Mouse (Mus musculus): Measurements from ENCODE around the gene Dph1. TPM values are rescaled to one million over a fixed set of nuclear protein-coding genes. Genes with fewer than 3 reads are reported as not detected.
"Not testable (repeated sequence)": the region's sequence is repeated elsewhere in the genome, so short reads cannot be mapped to it uniquely, and the experiment has no call there.

The Dph1 gene
- polyA plus RNA-seq, 1 experiment from 2014 or later, result 14.0 TPM

DNA sequence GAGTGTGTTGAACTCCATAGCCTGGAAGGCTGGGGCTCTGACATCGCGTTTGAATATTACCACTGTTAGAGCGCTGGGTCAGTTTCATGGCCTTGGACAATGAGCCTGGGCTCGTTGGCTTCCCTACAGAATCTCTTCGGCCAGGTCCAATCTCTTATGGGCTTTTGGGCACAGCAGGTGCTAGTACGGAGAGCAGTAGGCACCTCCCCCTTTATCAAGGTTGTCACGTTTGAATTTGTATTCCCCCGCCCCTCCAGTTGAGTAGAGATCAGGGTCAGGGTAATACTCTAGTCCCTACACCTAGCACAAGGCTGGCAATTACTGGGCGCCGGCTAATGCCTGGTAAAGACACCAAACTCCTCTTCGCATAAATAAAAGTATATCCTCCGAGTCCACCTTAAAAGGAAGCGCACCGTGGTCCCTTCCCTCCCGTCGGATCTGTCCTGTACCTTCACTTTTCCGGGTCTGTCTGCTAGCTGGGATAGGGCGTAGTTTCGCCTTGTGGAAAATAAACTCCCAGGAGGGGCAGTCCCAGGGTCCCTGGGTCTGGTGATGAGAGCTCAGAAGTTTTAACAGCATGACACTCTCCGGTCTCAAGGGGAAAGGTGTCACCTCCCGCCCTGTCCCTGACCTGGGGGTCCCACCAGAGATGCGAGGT, 1.2 kb downstream of the Dph1 start:
- no peaks in the 10 kb centered on the region for H3K9me3 ChIP-seq (replicated peaks; ENCODE audit: control insufficient read depth, low read length, poor library complexity, severe bottlenecking)
- H3K27ac ChIP-seq (ENCODE audit: low read length), result no peak overlapping the region
- WGBS, result under 1% methylated on average over 22 of the region's 22 CpGs
- no peaks in the 10 kb centered on the region for H3K27me3 ChIP-seq (ENCODE audit: control insufficient read depth, insufficient read depth, low read depth, low read length)
- H3K4me1 ChIP-seq (ENCODE audit: control insufficient read depth, insufficient read depth, low read length), result peaks cover 12% of the 10 kb centered on the region
- peak overlapping the region; percentile 79 for H3K4me2 ChIP-seq (ENCODE audit: low read length)
- peak; percentile 5; the same call in 1 of the 2 replicates for ATAC-seq
- peak overlapping the region; percentile 70 for H3K4me3 ChIP-seq (ENCODE audit: low read depth, low read length)
- H3K36me3 ChIP-seq (ENCODE audit: control insufficient read depth, insufficient read depth, low read length), result no peaks in the 10 kb centered on the region
- peak overlapping the region; percentile 67 for H3K9ac ChIP-seq (ENCODE audit: low read depth, low read length)

DNA sequence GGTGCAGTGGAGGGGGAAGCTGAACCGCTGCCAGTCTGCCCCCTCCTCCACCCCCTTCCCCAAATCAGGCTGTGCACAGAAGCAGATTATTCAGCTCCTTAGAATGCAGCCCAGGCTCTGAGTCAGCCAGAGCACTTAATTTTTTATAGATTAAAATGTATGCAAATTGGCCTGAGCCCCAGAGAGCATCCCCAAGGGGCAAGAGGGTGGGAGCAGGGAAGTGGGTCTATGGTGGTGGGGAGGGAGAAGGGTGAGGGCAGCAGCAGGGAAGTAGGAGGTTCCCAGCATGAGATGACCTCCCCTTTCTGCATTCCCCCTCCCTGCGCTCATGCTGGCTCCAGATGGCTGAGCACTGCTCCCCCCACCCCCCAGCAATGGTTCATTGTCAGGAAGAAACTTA, 6.1 kb downstream of the Dph1 start:
- Histone ChIP-seq H3K27me3 (ENCODE audit: control insufficient read depth, insufficient read depth, low read depth, low read length) (no peaks in the 10 kb centered on the region), H3K4me1 (ENCODE audit: control insufficient read depth, insufficient read depth, low read length) (peaks cover 9% of the 10 kb centered on the region), H3K4me3 (ENCODE audit: low read depth, low read length) (no peak overlapping the region), H3K27ac (ENCODE audit: low read length) (no peak overlapping the region; the same call in 1 of the 2 replicates), H3K36me3 (ENCODE audit: control insufficient read depth, insufficient read depth, low read length) (peaks cover 2% of the 10 kb centered on the region; the same call in 1 of the 2 replicates), H3K4me2 (ENCODE audit: low read length) (no peak overlapping the region), H3K9ac (ENCODE audit: low read depth, low read length) (peak overlapping the region; percentile 12; the same call in 1 of the 2 replicates), H3K9me3 (replicated peaks; ENCODE audit: control insufficient read depth, low read length, poor library complexity, severe bottlenecking) (no peaks in the 10 kb centered on the region)
- 34% methylated on average over 2 of the region's 2 CpGs for WGBS
- ATAC-seq, result no peak

DNA sequence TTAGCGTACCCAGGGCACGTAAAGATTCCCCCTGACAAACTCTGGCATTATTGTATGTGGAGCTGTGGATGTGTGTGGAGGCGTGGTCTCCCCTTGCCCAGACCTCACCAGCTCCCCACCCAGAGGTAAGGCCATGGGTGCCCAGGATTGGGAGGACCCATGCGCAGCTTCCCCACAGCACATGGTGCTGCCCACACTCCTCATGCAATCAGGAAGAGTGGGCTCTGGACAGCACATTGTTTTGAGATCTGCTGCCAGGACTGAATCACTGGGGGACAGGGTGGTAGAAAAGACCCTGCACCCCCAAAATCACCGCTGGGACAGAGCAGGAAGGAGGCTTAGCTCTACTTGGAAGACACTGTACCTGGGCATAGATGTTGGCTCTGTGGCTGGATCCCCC, 6.5 kb downstream of the Dph1 start:
- 88% methylated on average over 5 of the region's 5 CpGs for WGBS
- Histone ChIP-seq H3K4me3 (ENCODE audit: low read depth, low read length) (no peak overlapping the region), H3K36me3 (ENCODE audit: control insufficient read depth, insufficient read depth, low read length) (peaks cover 2% of the 10 kb centered on the region; the same call in 1 of the 2 replicates), H3K9ac (ENCODE audit: low read depth, low read length) (peak overlapping the region; percentile 12; the same call in 1 of the 2 replicates), H3K4me2 (ENCODE audit: low read length) (no peak overlapping the region), H3K27ac (ENCODE audit: low read length) (no peak overlapping the region; the same call in 1 of the 2 replicates), H3K9me3 (replicated peaks; ENCODE audit: control insufficient read depth, low read length, poor library complexity, severe bottlenecking) (no peaks in the 10 kb centered on the region), H3K4me1 (ENCODE audit: control insufficient read depth, insufficient read depth, low read length) (peaks cover 6% of the 10 kb centered on the region), H3K27me3 (ENCODE audit: control insufficient read depth, insufficient read depth, low read depth, low read length) (no peaks in the 10 kb centered on the region)
- no peak for ATAC-seq

DNA sequence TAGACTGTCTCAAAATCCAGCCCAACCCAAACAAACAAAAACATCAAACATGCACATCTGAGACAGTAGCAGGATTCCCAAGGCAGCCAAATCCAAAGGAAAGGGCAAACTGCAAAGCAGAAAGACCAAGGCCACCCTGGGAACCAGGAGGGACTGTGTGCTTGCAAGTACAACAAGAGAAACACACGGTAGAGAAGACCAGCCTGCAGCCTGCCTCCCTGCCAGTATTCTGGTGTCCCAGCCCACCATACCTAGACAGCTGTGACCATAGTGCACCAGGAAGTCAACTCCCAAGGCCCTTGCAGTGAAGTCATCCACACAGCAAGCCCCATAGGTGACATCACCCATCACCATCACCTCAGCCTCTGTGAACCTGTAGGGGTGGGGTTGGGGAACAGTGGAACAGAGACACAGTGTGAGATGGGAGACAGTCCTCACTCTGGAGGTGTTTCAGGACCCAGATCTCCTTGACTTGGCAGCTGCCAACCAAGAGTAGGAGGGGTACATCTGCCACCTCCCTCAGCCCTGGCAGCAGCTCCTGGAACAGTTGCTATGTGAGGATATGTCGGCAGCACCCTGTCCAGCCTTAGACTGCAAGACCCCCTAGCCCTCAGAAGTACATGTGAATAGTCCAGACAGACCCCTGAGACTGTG, 7.0 kb downstream of the Dph1 start:
- Histone ChIP-seq H3K36me3 (ENCODE audit: control insufficient read depth, insufficient read depth, low read length) (peaks cover 2% of the 10 kb centered on the region; the same call in 1 of the 2 replicates), H3K27me3 (ENCODE audit: control insufficient read depth, insufficient read depth, low read depth, low read length) (no peaks in the 10 kb centered on the region), H3K4me3 (ENCODE audit: low read depth, low read length) (no peak overlapping the region), H3K4me1 (ENCODE audit: control insufficient read depth, insufficient read depth, low read length) (peaks cover 4% of the 10 kb centered on the region), H3K27ac (ENCODE audit: low read length) (no peak overlapping the region), H3K9me3 (replicated peaks; ENCODE audit: control insufficient read depth, low read length, poor library complexity, severe bottlenecking) (no peaks in the 10 kb centered on the region), H3K4me2 (ENCODE audit: low read length) (no peak overlapping the region), H3K9ac (ENCODE audit: low read depth, low read length) (no peak overlapping the region)
- 77% methylated on average over 2 of the region's 2 CpGs for WGBS
- ATAC-seq, result no peak

DNA sequence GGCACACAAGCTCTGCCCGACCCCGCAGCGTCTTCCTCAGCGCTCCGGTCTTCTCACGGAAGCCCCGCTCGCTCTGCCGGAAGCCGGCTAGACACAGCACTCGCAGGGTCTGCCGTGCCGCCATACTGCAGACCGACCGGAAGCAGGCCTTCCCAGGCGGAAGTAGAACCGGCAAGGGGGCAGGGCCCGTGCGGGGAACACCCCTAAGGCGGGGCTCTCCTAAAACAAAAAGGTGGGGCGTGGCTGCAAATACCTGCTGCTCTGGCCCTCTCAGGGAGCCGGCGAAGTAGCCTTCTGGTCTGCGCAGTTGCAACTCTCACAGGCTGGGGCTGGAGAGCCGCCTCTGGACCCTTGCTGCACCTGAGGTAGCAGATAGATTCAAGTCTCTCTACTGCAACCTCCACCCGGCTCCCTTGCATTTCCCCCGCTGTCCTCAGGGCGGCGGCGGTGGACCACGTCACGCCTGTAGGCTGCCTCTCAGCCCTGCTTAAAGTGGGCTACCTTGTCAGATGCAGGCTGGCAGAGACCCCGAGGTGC, 12.3 kb downstream of the Dph1 start, which contains the start of gene Ovca2:
Ovca2 (minus strand) TSS at position 164 of the 537 bp plus-strand sequence.
- Histone ChIP-seq H3K36me3 (ENCODE audit: control insufficient read depth, insufficient read depth, low read length) (peaks cover 2% of the 10 kb centered on the region; the same call in 1 of the 2 replicates), H3K4me1 (ENCODE audit: control insufficient read depth, insufficient read depth, low read length) (peaks cover 19% of the 10 kb centered on the region), H3K4me3 (ENCODE audit: low read depth, low read length) (peak within 1 kb of the TSS; percentile 73), H3K4me2 (ENCODE audit: low read length) (peak within 1 kb of the TSS; percentile 97), H3K9me3 (replicated peaks; ENCODE audit: control insufficient read depth, low read length, poor library complexity, severe bottlenecking) (no peaks in the 10 kb centered on the region), H3K9ac (ENCODE audit: low read depth, low read length) (peak within 1 kb of the TSS; percentile 82), H3K27me3 (ENCODE audit: control insufficient read depth, insufficient read depth, low read depth, low read length) (peaks cover 4% of the 10 kb centered on the region; the same call in 1 of the 2 replicates), H3K27ac (ENCODE audit: low read length) (peak within 1 kb of the TSS; percentile 94)
- ATAC-seq, result peak; percentile 96
- 0% methylated on average over 31 of the region's 33 CpGs for WGBS

DNA sequence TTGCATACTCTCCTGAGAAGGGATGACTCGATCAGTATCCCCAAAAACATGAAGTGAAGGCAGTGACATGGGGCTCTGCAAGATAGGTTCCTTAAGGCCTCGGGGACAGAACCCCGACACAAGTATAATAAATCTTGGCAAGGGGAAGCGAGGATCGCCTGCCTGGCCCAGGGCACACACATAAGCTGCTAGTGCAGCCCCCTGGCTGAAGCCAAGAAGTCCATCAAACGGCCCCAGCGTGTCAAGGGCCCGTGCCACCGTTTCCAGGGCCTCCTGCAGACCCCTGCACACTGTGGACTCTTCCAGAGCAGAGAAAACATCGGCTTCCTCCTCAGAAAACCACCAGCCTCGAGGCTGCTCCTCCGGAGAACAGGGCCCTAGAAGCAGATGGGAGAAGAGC, 13.0 kb downstream of the Dph1 start:
- WGBS, result 55% methylated on average over 12 of the region's 12 CpGs

DNA sequence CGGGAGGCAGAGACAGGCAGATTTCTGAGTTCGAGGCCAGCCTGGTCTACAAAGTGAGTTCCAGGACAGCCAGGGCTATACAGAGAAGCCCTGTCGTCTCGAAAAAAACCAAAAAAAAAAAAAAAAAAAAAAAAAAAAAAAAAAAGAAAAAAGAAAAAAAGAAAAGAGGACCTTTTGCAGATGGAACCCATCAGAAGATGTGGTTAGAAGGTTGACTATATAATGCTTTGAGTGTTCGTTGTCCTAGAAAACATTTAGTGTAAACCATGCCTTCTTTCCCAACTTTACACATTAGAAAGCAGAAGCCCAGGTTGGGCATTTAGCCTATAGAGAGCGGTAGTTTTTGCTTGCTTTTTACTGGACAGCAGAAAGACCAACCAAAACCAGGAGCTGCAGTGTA, 16.5 kb downstream of the Dph1 start:
- 74% methylated on average over 6 of the region's 6 CpGs for WGBS
- not testable (repeated sequence) for H3K9ac ChIP-seq (ENCODE audit: low read depth, low read length); H3K9me3 ChIP-seq (replicated peaks; ENCODE audit: control insufficient read depth, low read length, poor library complexity, severe bottlenecking); H3K27me3 ChIP-seq (ENCODE audit: control insufficient read depth, insufficient read depth, low read depth, low read length); ATAC-seq; H3K36me3 ChIP-seq (ENCODE audit: control insufficient read depth, insufficient read depth, low read length); H3K4me3 ChIP-seq (ENCODE audit: low read depth, low read length); H3K27ac ChIP-seq (ENCODE audit: low read length); H3K4me2 ChIP-seq (ENCODE audit: low read length)
- H3K4me1 ChIP-seq (ENCODE audit: control insufficient read depth, insufficient read depth, low read length), result peaks cover 29% of the 10 kb centered on the region

More for the DNA sequence above, 13.0 kb downstream of the Dph1 start:
- H3K9me3 ChIP-seq (replicated peaks; ENCODE audit: control insufficient read depth, low read length, poor library complexity, severe bottlenecking), result no peaks in the 10 kb centered on the region
- H3K4me3 ChIP-seq (ENCODE audit: low read depth, low read length), result peak overlapping the region; percentile 73
- no peak for ATAC-seq
- H3K27me3 ChIP-seq (ENCODE audit: control insufficient read depth, insufficient read depth, low read depth, low read length), result peaks cover 4% of the 10 kb centered on the region; the same call in 1 of the 2 replicates
- H3K4me1 ChIP-seq (ENCODE audit: control insufficient read depth, insufficient read depth, low read length), result peaks cover 19% of the 10 kb centered on the region
- peak overlapping the region; percentile 82 for H3K9ac ChIP-seq (ENCODE audit: low read depth, low read length)
- H3K27ac ChIP-seq (ENCODE audit: low read length), result peak overlapping the region; percentile 94; the same call in 1 of the 2 replicates
- peaks cover 2% of the 10 kb centered on the region; the same call in 1 of the 2 replicates for H3K36me3 ChIP-seq (ENCODE audit: control insufficient read depth, insufficient read depth, low read length)
- peak overlapping the region; percentile 97 for H3K4me2 ChIP-seq (ENCODE audit: low read length)

DNA sequence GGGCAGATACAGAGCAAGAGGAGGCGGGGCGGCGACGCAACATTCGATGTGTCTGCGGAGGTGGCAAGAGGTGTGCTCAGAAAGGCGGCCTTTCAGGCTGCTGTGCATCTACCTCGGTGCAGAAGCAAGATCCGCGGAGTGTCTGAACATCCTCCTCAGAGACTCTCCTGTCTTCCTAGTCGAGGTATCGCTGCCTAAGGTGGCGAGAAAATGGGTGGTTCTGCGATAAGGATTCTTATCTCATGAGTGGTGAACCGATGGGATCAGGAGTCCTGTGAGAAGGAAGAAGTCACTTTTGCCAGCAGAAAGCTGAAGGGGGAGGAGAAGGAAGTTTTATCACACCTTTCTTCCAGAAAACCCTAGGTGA, 17.3 kb downstream of the Dph1 start:
- H3K27ac ChIP-seq (ENCODE audit: low read length), result peak overlapping the region; percentile 75
- ATAC-seq, result no peak
- peak overlapping the region; percentile 87 for H3K4me2 ChIP-seq (ENCODE audit: low read length)
- peaks cover 32% of the 10 kb centered on the region for H3K4me1 ChIP-seq (ENCODE audit: control insufficient read depth, insufficient read depth, low read length)
- H3K9me3 ChIP-seq (replicated peaks; ENCODE audit: control insufficient read depth, low read length, poor library complexity, severe bottlenecking), result no peaks in the 10 kb centered on the region
- H3K36me3 ChIP-seq (ENCODE audit: control insufficient read depth, insufficient read depth, low read length), result no peaks in the 10 kb centered on the region
- H3K4me3 ChIP-seq (ENCODE audit: low read depth, low read length), result peak overlapping the region; percentile 71
- peaks cover 6% of the 10 kb centered on the region for H3K27me3 ChIP-seq (ENCODE audit: control insufficient read depth, insufficient read depth, low read depth, low read length)
- WGBS, result 3% methylated on average over 15 of the region's 15 CpGs
- H3K9ac ChIP-seq (ENCODE audit: low read depth, low read length), result peak overlapping the region; percentile 67
